Mouse (Mus musculus) MN1 (cell line): ENCODE data around the gene Ago1.

Experiments
- DNase-seq: peaks from one replicate; pipeline ENCODE4 v3.0.0-alpha.2; 2016; ENCODE audit warnings: low spot score

Ago1 gene

DNA sequence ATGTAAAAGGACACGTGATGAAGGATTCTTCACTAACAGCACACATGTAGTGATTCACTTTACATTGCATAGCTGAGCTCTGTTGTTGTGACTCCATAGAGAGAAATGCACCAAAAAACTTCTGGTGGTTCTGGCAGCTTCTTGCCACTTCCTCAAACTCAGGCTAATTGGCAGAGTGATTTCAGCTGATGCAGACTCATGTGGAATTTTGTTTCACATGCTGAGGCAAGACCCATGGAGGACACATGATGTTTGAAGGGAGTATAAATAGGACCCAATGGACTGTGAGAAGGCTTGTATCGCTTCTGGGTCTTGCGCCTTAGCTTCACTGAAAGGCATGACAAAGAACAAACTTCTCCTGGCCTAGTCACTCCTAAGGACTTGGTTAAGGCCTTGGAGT is 55.9 kb downstream of the Ago1 start:
- DNase-seq: no peak
